Mouse (Mus musculus): ENCODE measurements around the gene Rpl19.

Rpl19 gene

DNA sequence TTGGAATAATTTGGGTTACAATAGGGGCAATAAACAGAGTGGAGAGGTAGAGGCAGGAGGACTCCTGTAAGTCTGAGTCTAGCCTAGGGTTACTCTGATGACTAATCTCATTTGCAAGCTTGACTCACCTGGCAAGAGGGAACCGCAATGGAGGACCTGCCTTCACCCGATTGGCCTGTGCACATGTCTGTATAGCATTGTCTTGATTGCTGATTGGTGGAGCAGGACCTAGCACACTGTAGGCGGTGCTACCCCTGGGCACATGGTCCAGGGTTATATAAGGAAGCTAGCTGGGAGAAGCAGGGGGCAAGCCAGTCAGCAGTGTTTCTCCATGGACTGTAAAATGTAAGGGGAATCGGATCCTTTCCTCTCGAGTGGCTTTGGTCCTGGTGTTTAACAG lies 31.5 kb downstream of the Rpl19 start:
- DNase-seq = no peak

- DNase-seq = peak; percentile 39
Measured at GRCm38 (mm10) chr11:98059662-98060061, 33.2 kb downstream of the Rpl19 start.

DNA sequence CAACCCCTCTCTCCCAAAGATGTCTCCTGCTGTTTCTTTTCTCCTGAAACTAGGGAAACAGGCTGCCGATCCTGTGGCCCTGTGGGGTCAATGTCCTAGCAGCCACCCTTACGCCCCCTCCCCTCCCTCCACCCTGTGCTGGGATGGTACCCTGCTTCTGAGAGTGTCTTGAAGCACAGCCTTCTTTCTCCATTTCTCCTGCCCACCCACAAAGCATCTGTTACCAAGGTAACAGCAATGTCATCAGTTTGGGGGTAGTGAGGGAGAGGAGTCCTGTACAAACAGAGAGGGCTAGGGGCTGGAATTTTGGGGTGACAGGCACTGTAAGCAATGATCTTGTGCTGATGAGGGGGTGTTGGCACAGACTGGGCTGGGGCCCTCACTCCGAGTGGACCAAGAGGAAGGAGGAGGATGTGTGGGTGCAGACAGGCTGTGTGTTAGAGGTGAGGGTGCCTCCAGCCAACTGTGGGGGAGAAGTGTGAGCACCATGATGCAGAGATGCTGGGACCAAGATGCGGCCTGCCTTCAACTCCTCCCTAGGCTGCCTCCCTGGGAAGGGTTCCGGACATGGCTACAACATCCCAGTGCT lies 33.7 kb downstream of the Rpl19 start:
- no peak for DNase-seq

- DNase-seq = no peak
Measured at GRCm38 (mm10) chr11:98061441-98061840, 34.9 kb downstream of the Rpl19 start.

- peak; percentile 43 for DNase-seq
Measured at GRCm38 (mm10) chr11:98061904-98062562, 35.5 kb downstream of the Rpl19 start.

GRCm38 (mm10) chr11:98066201-98066600 lies 39.7 kb downstream of the Rpl19 start:
- no peak for DNase-seq

- DNase-seq = no peak
Measured at GRCm38 (mm10) chr11:98067255-98067654, 40.7 kb downstream of the Rpl19 start.

- no peak for DNase-seq
Measured at GRCm38 (mm10) chr11:98073442-98073841, 46.9 kb downstream of the Rpl19 start.

DNA sequence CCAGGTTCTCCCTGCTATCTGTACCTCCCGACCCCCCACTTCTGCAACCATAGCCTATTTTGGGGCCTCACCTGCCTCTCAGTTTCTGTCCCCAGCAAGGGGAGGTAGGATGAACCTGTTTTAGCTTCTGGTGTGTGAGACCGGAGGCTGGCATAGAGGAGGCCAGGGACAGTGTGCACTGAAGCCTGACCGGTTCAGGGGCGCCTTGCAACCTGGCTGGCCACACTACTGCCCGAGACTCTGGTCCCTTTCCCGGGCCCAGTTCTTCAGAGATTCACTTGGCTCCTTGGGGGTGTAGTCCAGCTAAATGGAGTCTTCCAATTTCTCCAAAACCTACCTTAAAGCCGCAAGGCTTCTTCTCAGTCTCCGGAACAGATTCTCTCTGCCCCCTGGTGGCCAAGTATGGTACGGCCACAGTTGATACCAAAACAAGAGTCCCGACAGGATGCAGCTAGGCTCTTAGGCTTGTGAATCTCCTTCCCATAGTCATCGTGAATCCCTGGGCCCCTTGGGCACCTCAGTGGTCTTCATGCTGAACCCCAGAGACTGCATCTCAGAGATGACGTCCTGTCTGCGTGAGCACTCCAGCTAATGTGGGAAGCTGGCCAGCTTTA lies 48.8 kb downstream of the Rpl19 start:
- DNase-seq = peak; percentile 96

GRCm38 (mm10) chr11:98077086-98077485 lies 50.6 kb downstream of the Rpl19 start:
- no peak for DNase-seq
